Mouse (Mus musculus): ENCODE results near the gene Tmtc1. TPM values are rescaled to one million over a fixed set of nuclear protein-coding genes. Genes with fewer than 3 reads are reported as not detected.
A peak's percentile ranks its signal among the peaks of the same experiment; 100 is the strongest.

The Tmtc1 gene
- polyA plus RNA-seq, 1 experiment from 2014 or later = 2.4 TPM

DNA sequence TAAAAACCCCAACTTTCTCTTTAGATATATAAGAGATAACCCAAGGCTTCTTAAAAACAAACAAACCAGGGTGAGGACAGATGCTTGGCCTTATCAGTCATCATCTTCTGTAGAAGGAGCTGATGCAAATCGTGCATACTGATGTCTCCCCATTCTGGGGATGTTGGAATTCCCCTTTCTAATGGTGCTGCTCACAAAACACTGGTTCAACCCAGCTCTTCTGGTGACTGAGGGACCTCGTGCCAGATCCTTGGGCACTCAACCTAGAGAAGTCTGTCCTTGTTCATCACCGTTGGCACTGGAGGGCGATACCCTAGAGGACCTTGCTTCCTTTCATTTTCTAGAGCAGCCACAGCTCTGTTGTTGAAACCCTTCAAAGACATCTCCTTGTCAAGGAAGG is 227.4 kb downstream of the Tmtc1 start:
- no peak overlapping the region for H3K27ac ChIP-seq
- H3K4me1 ChIP-seq = peaks cover 3% of the 10 kb centered on the region; the same call in 1 of the 2 replicates
- H3K9me3 ChIP-seq = no peaks in the 10 kb centered on the region
- H3K4me2 ChIP-seq = no peak overlapping the region
- no peak for ATAC-seq (ENCODE audit: insufficient read depth, low FRiP score, low read depth)
- 89% methylated on average over 4 of the region's 4 CpGs for WGBS
- no peak overlapping the region for H3K4me3 ChIP-seq (replicated peaks)
- no peak overlapping the region for H3K9ac ChIP-seq
- no peaks in the 10 kb centered on the region for H3K27me3 ChIP-seq (replicated peaks)
- no peaks in the 10 kb centered on the region for H3K36me3 ChIP-seq

DNA sequence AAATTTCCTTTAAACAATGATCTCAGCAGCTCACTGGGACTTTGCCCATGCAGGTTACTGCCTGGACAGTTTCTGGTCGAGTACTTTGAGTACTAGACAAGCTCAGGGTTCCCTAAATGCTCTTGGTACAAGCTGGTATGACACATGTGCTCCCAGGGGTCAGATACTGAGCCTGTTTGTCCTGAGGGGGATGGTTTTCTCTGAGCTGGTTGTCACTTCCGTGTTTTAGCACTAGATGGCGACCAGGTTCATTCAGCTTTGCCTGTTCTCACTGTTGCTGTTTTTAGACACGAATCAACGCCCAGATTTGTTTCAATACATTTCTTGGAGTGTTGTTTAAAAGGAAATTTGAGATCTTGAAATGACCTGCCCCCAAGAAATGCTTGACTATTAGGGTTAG is 229.4 kb downstream of the Tmtc1 start:
- Histone ChIP-seq H3K27ac (no peak overlapping the region), H3K9ac (no peak overlapping the region), H3K36me3 (no peaks in the 10 kb centered on the region), H3K4me3 (replicated peaks) (no peak overlapping the region), H3K27me3 (replicated peaks) (no peaks in the 10 kb centered on the region), H3K4me2 (no peak overlapping the region), H3K9me3 (no peaks in the 10 kb centered on the region), H3K4me1 (peaks cover 5% of the 10 kb centered on the region; the same call in 1 of the 2 replicates)
- ATAC-seq (ENCODE audit: insufficient read depth, low FRiP score, low read depth) = no peak
- 5% methylated on average over 5 of the region's 5 CpGs for WGBS

DNA sequence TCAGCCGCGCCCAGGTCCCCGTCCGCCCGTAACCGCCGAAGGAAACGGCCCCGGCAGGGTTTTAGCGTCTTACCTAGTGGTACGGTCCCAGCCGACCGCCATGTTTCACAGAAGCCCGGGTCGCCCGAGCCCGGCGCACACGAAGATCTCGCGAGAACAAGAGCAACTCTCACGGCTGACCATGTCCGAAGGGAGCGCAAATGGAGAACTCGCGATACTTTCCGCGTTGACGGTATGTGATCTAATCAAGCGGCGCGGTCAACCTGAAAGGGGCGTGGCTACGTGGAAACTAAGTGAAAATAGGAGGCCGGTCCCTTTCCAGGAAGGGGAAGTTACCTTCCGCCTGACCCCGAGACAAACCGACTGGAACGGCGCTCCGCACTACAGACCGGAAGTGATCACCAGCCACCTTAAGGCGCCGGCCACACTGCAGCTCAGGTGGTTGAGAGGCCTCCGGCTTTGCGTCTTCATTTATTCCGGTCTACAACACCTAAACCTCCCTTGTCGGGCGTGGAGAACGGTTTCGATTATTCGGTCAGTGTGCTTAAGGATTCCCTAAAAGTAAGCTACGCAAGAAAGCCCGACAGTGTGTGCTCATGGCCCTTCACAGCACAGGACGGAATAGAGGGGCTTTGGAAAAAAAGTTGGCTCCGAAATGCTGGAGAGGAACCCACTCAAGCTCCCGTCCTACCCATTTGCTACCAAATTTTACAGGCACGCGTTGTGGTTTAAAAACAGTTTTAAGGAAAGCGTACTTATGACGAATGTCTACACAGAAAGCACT is 232.1 kb downstream of the Tmtc1 start, which contains the start of gene Ergic2:
Gene Ergic2 (minus strand): TSS at position 478 of the 784 bp plus-strand sequence.
- peak within 1 kb of the TSS; percentile 88 for H3K27ac ChIP-seq
- ATAC-seq (ENCODE audit: insufficient read depth, low FRiP score, low read depth) = peak; percentile 99
- H3K9ac ChIP-seq = peak within 1 kb of the TSS; percentile 88
- WGBS = under 1% methylated on average over 61 of the region's 61 CpGs
- peaks cover 5% of the 10 kb centered on the region; the same call in 1 of the 2 replicates for H3K4me1 ChIP-seq
- peak within 1 kb of the TSS; percentile 93 for H3K4me3 ChIP-seq (replicated peaks)
- no peaks in the 10 kb centered on the region for H3K9me3 ChIP-seq
- H3K27me3 ChIP-seq (replicated peaks) = no peaks in the 10 kb centered on the region
- H3K36me3 ChIP-seq = no peaks in the 10 kb centered on the region
- H3K4me2 ChIP-seq = peak within 1 kb of the TSS; percentile 55

DNA sequence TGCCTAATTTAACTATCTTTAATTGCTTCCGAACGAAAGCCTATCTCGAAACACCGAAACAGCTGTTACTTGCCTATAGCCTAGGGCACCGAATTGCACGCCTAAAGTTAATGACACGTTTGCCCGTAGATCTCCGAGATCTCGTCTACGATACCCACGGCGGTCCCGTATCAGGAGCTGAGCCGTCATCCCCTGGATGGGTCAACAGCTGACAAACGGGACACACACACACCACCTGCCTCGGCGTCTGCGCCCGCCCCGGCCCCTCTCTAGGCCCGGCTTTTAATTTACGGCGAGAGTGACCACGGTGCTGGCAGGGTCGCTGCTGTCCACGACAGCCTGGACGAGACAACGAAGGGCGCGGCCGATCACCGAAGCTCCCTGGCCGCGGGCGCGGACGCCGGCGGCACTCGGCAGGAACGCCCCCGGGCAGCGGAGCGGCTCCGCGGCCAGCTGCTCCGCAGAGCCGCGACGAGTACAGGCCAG is 232.8 kb downstream of the Tmtc1 start:
- peak; percentile 57 for ATAC-seq (ENCODE audit: insufficient read depth, low FRiP score, low read depth)

DNA sequence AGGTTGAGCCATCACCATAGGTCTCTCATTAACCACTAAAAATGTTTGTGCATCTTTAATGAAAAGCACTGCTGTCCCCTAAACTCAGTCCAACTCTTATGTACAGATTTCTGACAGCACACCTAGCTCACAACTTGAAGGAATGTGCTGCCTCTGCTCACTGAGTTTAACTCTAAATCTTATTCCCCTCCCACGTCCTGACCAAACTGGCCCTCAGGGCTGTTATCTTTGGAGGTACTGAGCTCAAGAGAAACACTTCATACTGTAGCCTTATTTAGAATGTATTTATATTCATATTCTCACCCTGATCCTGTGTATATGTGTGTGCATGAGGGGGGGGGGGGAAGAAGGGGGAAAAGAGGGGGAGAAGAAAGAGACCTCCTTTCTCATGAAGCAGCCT is 236.7 kb downstream of the Tmtc1 start:
- H3K9me3 ChIP-seq = no peaks in the 10 kb centered on the region
- ATAC-seq (ENCODE audit: insufficient read depth, low FRiP score, low read depth) = no peak
- 65% methylated on average over 1 of the region's 1 CpGs for WGBS
- H3K4me2 ChIP-seq = no peak overlapping the region
- H3K27ac ChIP-seq = no peak overlapping the region
- peaks cover 3% of the 10 kb centered on the region; the same call in 1 of the 2 replicates for H3K4me1 ChIP-seq
- H3K27me3 ChIP-seq (replicated peaks) = no peaks in the 10 kb centered on the region
- H3K36me3 ChIP-seq = peaks cover 9% of the 10 kb centered on the region
- H3K4me3 ChIP-seq (replicated peaks) = no peak overlapping the region
- no peak overlapping the region for H3K9ac ChIP-seq

More for the DNA sequence above, 232.8 kb downstream of the Tmtc1 start:
- Histone ChIP-seq H3K27me3 (replicated peaks) (no peaks in the 10 kb centered on the region), H3K27ac (peak overlapping the region; percentile 84), H3K4me3 (replicated peaks) (peak overlapping the region; percentile 93), H3K4me1 (peaks cover 5% of the 10 kb centered on the region; the same call in 1 of the 2 replicates), H3K36me3 (no peaks in the 10 kb centered on the region), H3K9ac (peak overlapping the region; percentile 88), H3K9me3 (no peaks in the 10 kb centered on the region), H3K4me2 (peak overlapping the region; percentile 50)
- under 1% methylated on average over 51 of the region's 51 CpGs for WGBS

DNA sequence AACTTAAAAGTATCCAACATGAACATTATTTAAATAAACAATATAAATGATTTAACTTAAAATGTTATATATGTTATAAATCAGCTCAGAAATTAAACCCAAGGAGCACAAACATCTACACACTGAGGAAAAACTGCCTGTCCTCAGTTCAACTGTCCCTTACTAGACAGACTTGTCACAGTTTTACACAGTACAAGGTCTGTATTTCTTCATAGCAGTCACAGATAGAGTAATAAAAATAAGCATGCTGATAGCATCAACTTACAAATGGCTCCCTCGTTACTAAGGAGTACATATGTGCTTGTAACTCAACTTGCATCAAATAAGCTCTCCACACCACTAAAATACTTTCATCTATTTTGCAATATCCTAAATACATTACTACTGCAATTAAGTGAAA is 239.1 kb downstream of the Tmtc1 start:
- no peaks in the 10 kb centered on the region for H3K27me3 ChIP-seq (replicated peaks)
- no peak overlapping the region for H3K27ac ChIP-seq
- no peak overlapping the region for H3K9ac ChIP-seq
- H3K4me2 ChIP-seq = no peak overlapping the region
- H3K4me1 ChIP-seq = no peaks in the 10 kb centered on the region; the same call in 1 of the 2 replicates
- H3K36me3 ChIP-seq = peaks cover 12% of the 10 kb centered on the region
- no peaks in the 10 kb centered on the region for H3K9me3 ChIP-seq
- H3K4me3 ChIP-seq (replicated peaks) = no peak overlapping the region
- ATAC-seq (ENCODE audit: insufficient read depth, low FRiP score, low read depth) = no peak
- 86% methylated on average over 1 of the region's 1 CpGs for WGBS

DNA sequence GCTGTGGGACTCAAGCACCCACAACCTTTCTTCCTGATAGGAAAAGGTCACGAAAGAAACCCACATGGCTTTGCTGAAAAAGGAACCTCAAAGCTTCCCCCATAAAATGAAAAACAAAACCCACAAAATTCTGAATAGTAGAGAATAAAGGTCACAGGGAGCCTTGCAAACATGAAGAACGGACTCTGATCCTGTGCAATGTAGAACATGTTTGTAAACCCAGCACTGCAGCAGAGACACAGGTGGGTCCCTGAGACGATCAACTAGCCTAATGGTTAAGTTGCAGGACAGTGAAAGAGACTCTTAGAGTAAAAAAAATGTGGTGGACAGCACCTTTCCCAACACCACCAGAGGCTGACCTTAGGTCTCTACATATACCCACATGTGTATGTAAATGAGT is 244.5 kb downstream of the Tmtc1 start:
- H3K9ac ChIP-seq = no peak overlapping the region
- ATAC-seq (ENCODE audit: insufficient read depth, low FRiP score, low read depth) = 0 out of 2 replicates have a peak, but pooled peaks have one; percentile 22
- no peak overlapping the region for H3K4me3 ChIP-seq (replicated peaks)
- H3K27ac ChIP-seq = peak overlapping the region; percentile 74
- H3K4me2 ChIP-seq = no peak overlapping the region
- H3K9me3 ChIP-seq = no peaks in the 10 kb centered on the region
- 79% methylated on average over 3 of the region's 3 CpGs for WGBS
- H3K36me3 ChIP-seq = peaks cover 17% of the 10 kb centered on the region
- no peaks in the 10 kb centered on the region for H3K4me1 ChIP-seq
- no peaks in the 10 kb centered on the region for H3K27me3 ChIP-seq (replicated peaks)

DNA sequence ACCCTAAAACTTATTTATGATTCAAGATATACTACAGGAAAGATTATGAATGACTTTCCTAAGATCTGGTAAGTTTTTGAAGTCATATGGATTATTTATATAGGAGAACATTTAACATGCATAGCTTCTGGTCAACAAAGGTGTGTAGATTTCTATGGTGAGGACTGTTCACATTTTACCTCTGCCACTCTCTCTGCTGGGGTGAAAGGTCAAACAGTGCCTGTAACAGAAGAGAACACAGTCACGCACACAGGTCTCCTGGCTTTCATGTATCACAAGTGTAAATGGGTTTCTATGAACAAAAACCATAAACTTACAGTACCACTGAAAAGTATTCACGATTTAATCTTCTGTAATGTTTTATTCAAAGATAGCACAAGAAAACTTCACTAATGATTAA is 245.0 kb downstream of the Tmtc1 start:
- 54% methylated on average over 2 of the region's 2 CpGs for WGBS
- no peak overlapping the region for H3K27ac ChIP-seq
- peak; percentile 88 for ATAC-seq (ENCODE audit: insufficient read depth, low FRiP score, low read depth)
- no peaks in the 10 kb centered on the region for H3K9me3 ChIP-seq
- H3K4me2 ChIP-seq = no peak overlapping the region
- peaks cover 20% of the 10 kb centered on the region for H3K36me3 ChIP-seq
- H3K4me3 ChIP-seq (replicated peaks) = no peak overlapping the region
- H3K4me1 ChIP-seq = no peaks in the 10 kb centered on the region
- H3K9ac ChIP-seq = no peak overlapping the region
- H3K27me3 ChIP-seq (replicated peaks) = no peaks in the 10 kb centered on the region

DNA sequence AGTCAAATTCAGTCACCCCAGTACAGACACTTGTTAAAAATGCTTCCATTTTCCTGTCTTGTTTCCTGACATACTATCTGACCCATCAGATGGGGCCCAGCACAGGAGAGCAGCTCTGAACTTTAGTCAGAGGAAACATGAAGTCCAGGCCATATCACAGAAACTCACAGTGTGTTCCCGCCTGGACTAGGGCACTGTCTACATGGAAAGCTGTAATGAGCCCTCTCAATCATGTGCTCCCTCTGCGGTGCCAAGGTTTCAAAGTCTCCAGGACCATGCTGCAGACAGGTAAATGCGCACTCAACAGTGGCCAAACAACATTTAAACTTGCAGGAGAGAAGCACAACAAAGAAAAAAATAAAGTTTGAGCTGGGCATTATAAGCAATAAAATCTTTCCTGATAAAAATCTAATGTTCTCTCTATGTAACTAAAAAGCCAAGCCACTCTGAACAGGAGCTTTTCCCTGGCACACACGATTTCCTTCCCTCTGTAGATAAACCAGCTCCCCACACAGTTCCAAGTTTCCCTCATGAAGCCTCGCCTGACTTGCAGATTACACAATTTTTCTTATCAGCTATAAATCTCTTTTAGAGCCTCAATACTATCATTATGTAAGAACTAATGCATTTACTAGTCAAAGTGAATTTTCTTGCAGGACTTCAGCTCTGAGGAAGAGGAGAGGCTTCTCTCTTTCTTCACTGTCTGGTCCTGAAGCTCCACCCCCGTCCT is 250.1 kb downstream of the Tmtc1 start:
- H3K4me1 ChIP-seq = no peaks in the 10 kb centered on the region
- no peaks in the 10 kb centered on the region for H3K9me3 ChIP-seq
- ATAC-seq (ENCODE audit: insufficient read depth, low FRiP score, low read depth) = no peak
- no peak overlapping the region for H3K4me2 ChIP-seq
- no peak overlapping the region for H3K4me3 ChIP-seq (replicated peaks)
- peaks cover 16% of the 10 kb centered on the region for H3K36me3 ChIP-seq
- 82% methylated on average over 6 of the region's 6 CpGs for WGBS
- no peak overlapping the region for H3K9ac ChIP-seq
- H3K27me3 ChIP-seq (replicated peaks) = no peaks in the 10 kb centered on the region
- H3K27ac ChIP-seq = no peak overlapping the region

DNA sequence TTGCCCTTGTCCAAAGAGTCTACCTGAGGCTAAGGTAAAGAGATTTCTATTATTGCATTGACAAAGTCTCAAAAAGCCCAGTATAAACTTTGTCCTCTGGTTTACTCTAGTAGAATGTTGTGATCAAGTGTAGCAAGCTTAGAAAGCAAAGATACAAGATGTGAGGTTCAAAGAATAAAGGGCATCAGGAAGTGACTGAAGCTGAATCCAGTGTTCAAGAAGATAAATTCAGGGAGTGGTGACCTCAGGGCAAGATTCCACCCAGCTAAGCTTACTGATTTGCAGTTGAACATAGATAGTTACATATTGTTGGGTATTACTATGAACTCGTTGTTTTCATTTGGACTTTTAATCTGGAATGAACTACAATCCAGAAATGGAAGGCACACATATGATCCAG is 258.5 kb downstream of the Tmtc1 start:
- Histone ChIP-seq H3K4me1 (no peaks in the 10 kb centered on the region), H3K27ac (no peak overlapping the region), H3K9ac (no peak overlapping the region), H3K27me3 (replicated peaks) (no peaks in the 10 kb centered on the region), H3K9me3 (no peaks in the 10 kb centered on the region), H3K4me3 (replicated peaks) (no peak overlapping the region), H3K36me3 (peaks cover 33% of the 10 kb centered on the region), H3K4me2 (no peak overlapping the region)
- ATAC-seq (ENCODE audit: insufficient read depth, low FRiP score, low read depth) = no peak
- WGBS = 91% methylated on average over 1 of the region's 1 CpGs
